Mouse (Mus musculus) neural tube, embryonic 13.5 days (tissue): ENCODE measurements at regions not wholly inside any gene's neighbourhood (a gene's known extent, or its start where the extent isn't known, plus 50 kb on each side); places are given as distances from the start of the nearest gene placed in this dataset.
"Not testable (repeated sequence)": the region's sequence is repeated elsewhere in the genome, so short reads cannot be mapped to it uniquely, and the experiment has no call there.

Experiments used
- ATAC-seq: fragments of 200-750 bp; cut with Nextera tagmentation; 2 replicates; pipeline ENCODE4 v1.8.0; 2017; ENCODE audit warnings: low read depth, mild to moderate bottlenecking, moderate TSS enrichment, moderate library complexity
- H3K27ac ChIP-seq: fragments of 300-500 bp; sonication (generic); replicated peaks from 2 replicates; pipeline ENCODE4 v1.5.1; 2015; ENCODE audit warnings: moderate library complexity, mild to moderate bottlenecking, inconsistent platforms
- H3K27me3 ChIP-seq: fragments of 300-500 bp; sonication (generic); 2 replicates; pipeline ENCODE4 v1.6.1; 2015; ENCODE audit warnings: mild to moderate bottlenecking, inconsistent platforms
- H3K36me3 ChIP-seq: fragments of 300-500 bp; sonication (generic); 2 replicates; pipeline ENCODE4 v1.6.1; 2015; ENCODE audit warnings: mild to moderate bottlenecking, inconsistent platforms
- H3K4me1 ChIP-seq: fragments of 300-500 bp; sonication (generic); replicated peaks from 2 replicates; pipeline ENCODE4 v1.6.1; 2015; ENCODE audit warnings: inconsistent platforms
- H3K4me2 ChIP-seq: fragments of 300-500 bp; sonication (generic); 2 replicates; pipeline ENCODE4 v1.6.1; 2015; ENCODE audit warnings: inconsistent platforms, mild to moderate bottlenecking, moderate library complexity
- H3K4me3 ChIP-seq: fragments of 300-500 bp; sonication (generic); 2 replicates; pipeline ENCODE4 v1.5.1; 2015; ENCODE audit warnings: mild to moderate bottlenecking, inconsistent platforms
- H3K9ac ChIP-seq: fragments of 300-500 bp; sonication (generic); 2 replicates; pipeline ENCODE4 v1.6.1; 2015; ENCODE audit warnings: moderate library complexity, mild to moderate bottlenecking, inconsistent platforms
- H3K9me3 ChIP-seq: fragments of 300-500 bp; sonication (generic); 2 replicates; pipeline ENCODE4 v1.6.1; 2016; ENCODE audit warnings: inconsistent platforms
- WGBS: fragments of 180-500 bp; shearing (Covaris S2); methylation state at CpG from one replicate; pipeline ENCODE4 v1.1.7; 2015; 5-methylcytosine and 5-hydroxymethylcytosine counted together

GRCm38 (mm10) chr12:46636888-46637287 is 181.8 kb downstream of the Nova1 start:
- Histone ChIP-seq H3K36me3 (no peaks in the 10 kb centered on the region), H3K27ac (no peak overlapping the region), H3K4me1 (peaks cover 14% of the 10 kb centered on the region), H3K9me3 (no peaks in the 10 kb centered on the region), H3K4me2 (no peak overlapping the region), H3K4me3 (no peak overlapping the region), H3K9ac (no peak overlapping the region), H3K27me3 (peaks cover 11% of the 10 kb centered on the region; the same call in 1 of the 2 replicates)
- no peak for ATAC-seq

GRCm38 (mm10) chr12:46635125-46635772 is 183.5 kb downstream of the Nova1 start:
- peaks cover 14% of the 10 kb centered on the region for H3K4me1 ChIP-seq
- no peak overlapping the region for H3K4me2 ChIP-seq
- H3K36me3 ChIP-seq, result no peaks in the 10 kb centered on the region
- H3K4me3 ChIP-seq, result no peak overlapping the region
- H3K9ac ChIP-seq, result no peak overlapping the region
- peak; percentile 89 for ATAC-seq
- no peaks in the 10 kb centered on the region for H3K9me3 ChIP-seq
- peaks cover 8% of the 10 kb centered on the region; the same call in 1 of the 2 replicates for H3K27me3 ChIP-seq
- no peak overlapping the region for H3K27ac ChIP-seq
- WGBS, result 4% methylated on average over 6 of the region's 6 CpGs

GRCm38 (mm10) chr12:46634771-46635124 is 184.0 kb downstream of the Nova1 start:
- H3K27ac ChIP-seq, result no peak overlapping the region
- H3K9ac ChIP-seq, result no peak overlapping the region
- peaks cover 8% of the 10 kb centered on the region; the same call in 1 of the 2 replicates for H3K27me3 ChIP-seq
- peak; percentile 11; the same call in 1 of the 2 replicates for ATAC-seq
- 11% methylated on average over 1 of the region's 1 CpGs for WGBS
- H3K4me3 ChIP-seq, result no peak overlapping the region
- peaks cover 14% of the 10 kb centered on the region for H3K4me1 ChIP-seq
- H3K36me3 ChIP-seq, result no peaks in the 10 kb centered on the region
- no peaks in the 10 kb centered on the region for H3K9me3 ChIP-seq
- no peak overlapping the region for H3K4me2 ChIP-seq

GRCm38 (mm10) chr12:46632384-46632783 is 186.3 kb downstream of the Nova1 start:
- H3K27ac ChIP-seq, H3K9me3 ChIP-seq, H3K9ac ChIP-seq, H3K4me2 ChIP-seq, H3K36me3 ChIP-seq, H3K4me3 ChIP-seq, H3K27me3 ChIP-seq, ATAC-seq: not testable (repeated sequence)
- peaks cover 14% of the 10 kb centered on the region for H3K4me1 ChIP-seq

- Histone ChIP-seq H3K4me3 (no peak overlapping the region), H3K9ac (no peak overlapping the region), H3K27me3 (no peaks in the 10 kb centered on the region), H3K9me3 (no peaks in the 10 kb centered on the region), H3K4me2 (no peak overlapping the region), H3K36me3 (no peaks in the 10 kb centered on the region), H3K4me1 (no peaks in the 10 kb centered on the region), H3K27ac (no peak overlapping the region)
- WGBS, result 88% methylated on average over 2 of the region's 2 CpGs
- ATAC-seq, result no peak
Observed at GRCm38 (mm10) chr12:46627320-46627719, 191.4 kb downstream of the Nova1 start.

- Histone ChIP-seq H3K27me3 (no peaks in the 10 kb centered on the region), H3K9ac (no peak overlapping the region), H3K4me1 (peaks cover 12% of the 10 kb centered on the region), H3K27ac (no peak overlapping the region), H3K4me2 (no peak overlapping the region), H3K36me3 (no peaks in the 10 kb centered on the region), H3K4me3 (no peak overlapping the region), H3K9me3 (no peaks in the 10 kb centered on the region)
- WGBS, result 95% methylated on average over 2 of the region's 2 CpGs
- no peak for ATAC-seq
Observed at GRCm38 (mm10) chr12:46611439-46611838, 207.3 kb downstream of the Nova1 start.

- 59% methylated on average over 12 of the region's 12 CpGs for WGBS
Observed at GRCm38 (mm10) chr12:46609580-46610311, 209.0 kb downstream of the Nova1 start.

GRCm38 (mm10) chr12:46608290-46608910 is 210.3 kb downstream of the Nova1 start:
- H3K4me3 ChIP-seq, result no peak overlapping the region
- no peaks in the 10 kb centered on the region for H3K36me3 ChIP-seq
- no peak overlapping the region for H3K9ac ChIP-seq
- H3K27ac ChIP-seq, result no peak overlapping the region
- H3K4me2 ChIP-seq, result no peak overlapping the region
- 42% methylated on average over 10 of the region's 10 CpGs for WGBS
- H3K9me3 ChIP-seq, result no peaks in the 10 kb centered on the region
- no peaks in the 10 kb centered on the region for H3K27me3 ChIP-seq
- peaks cover 12% of the 10 kb centered on the region for H3K4me1 ChIP-seq
- ATAC-seq, result peak; percentile 36; the same call in 1 of the 2 replicates

More at GRCm38 (mm10) chr12:46609580-46610311, 209.0 kb downstream of the Nova1 start:
- H3K4me3 ChIP-seq, result no peak overlapping the region
- ATAC-seq, result no peak
- no peak overlapping the region for H3K9ac ChIP-seq
- no peak overlapping the region for H3K4me2 ChIP-seq
- H3K4me1 ChIP-seq, result peaks cover 12% of the 10 kb centered on the region
- H3K9me3 ChIP-seq, result no peaks in the 10 kb centered on the region
- H3K36me3 ChIP-seq, result no peaks in the 10 kb centered on the region
- H3K27ac ChIP-seq, result no peak overlapping the region
- no peaks in the 10 kb centered on the region for H3K27me3 ChIP-seq

GRCm38 (mm10) chr12:46597200-46597599 is 221.5 kb downstream of the Nova1 start:
- peaks cover 6% of the 10 kb centered on the region for H3K4me1 ChIP-seq
- no peak overlapping the region for H3K9ac ChIP-seq
- ATAC-seq, result no peak
- WGBS, result 13% methylated on average over 4 of the region's 4 CpGs
- no peaks in the 10 kb centered on the region for H3K36me3 ChIP-seq
- H3K27ac ChIP-seq, result no peak overlapping the region
- H3K27me3 ChIP-seq, result no peaks in the 10 kb centered on the region
- H3K4me2 ChIP-seq, result no peak overlapping the region
- H3K4me3 ChIP-seq, result no peak overlapping the region
- no peaks in the 10 kb centered on the region for H3K9me3 ChIP-seq

GRCm38 (mm10) chr12:46568665-46569064 is 250.1 kb downstream of the Nova1 start:
- no peak for ATAC-seq
- Histone ChIP-seq H3K9ac (no peak overlapping the region), H3K27ac (no peak overlapping the region), H3K36me3 (no peaks in the 10 kb centered on the region), H3K9me3 (no peaks in the 10 kb centered on the region), H3K4me2 (no peak overlapping the region), H3K4me1 (0 out of 2 replicates have a peak, but pooled peaks cover 7% of the 10 kb centered on the region), H3K4me3 (no peak overlapping the region), H3K27me3 (no peaks in the 10 kb centered on the region)
- WGBS, result 82% methylated on average over 2 of the region's 2 CpGs

GRCm38 (mm10) chr12:46566324-46566723 is 252.4 kb downstream of the Nova1 start:
- H3K4me1 ChIP-seq, result 0 out of 2 replicates have a peak, but pooled peaks cover 7% of the 10 kb centered on the region
- H3K27me3 ChIP-seq, result no peaks in the 10 kb centered on the region
- H3K9ac ChIP-seq, result no peak overlapping the region
- 36% methylated on average over 2 of the region's 2 CpGs for WGBS
- no peak overlapping the region for H3K4me3 ChIP-seq
- H3K9me3 ChIP-seq, result no peaks in the 10 kb centered on the region
- H3K4me2 ChIP-seq, result no peak overlapping the region
- H3K27ac ChIP-seq, result no peak overlapping the region
- H3K36me3 ChIP-seq, result no peaks in the 10 kb centered on the region
- no peak for ATAC-seq

- no peak overlapping the region for H3K9ac ChIP-seq
- H3K4me1 ChIP-seq, result peaks cover 9% of the 10 kb centered on the region
- H3K9me3 ChIP-seq, result no peaks in the 10 kb centered on the region
- no peaks in the 10 kb centered on the region for H3K36me3 ChIP-seq
- H3K4me3 ChIP-seq, result no peak overlapping the region
- H3K27ac ChIP-seq, result no peak overlapping the region
- WGBS, result 25% methylated on average over 3 of the region's 3 CpGs
- ATAC-seq, result peak; percentile 79
- no peaks in the 10 kb centered on the region for H3K27me3 ChIP-seq
- no peak overlapping the region for H3K4me2 ChIP-seq
Observed at GRCm38 (mm10) chr12:46520942-46521341, 297.8 kb downstream of the Nova1 start.
